7 mouse cellular contexts compared by ENCODE assay signal in the genomic region with DNA sequence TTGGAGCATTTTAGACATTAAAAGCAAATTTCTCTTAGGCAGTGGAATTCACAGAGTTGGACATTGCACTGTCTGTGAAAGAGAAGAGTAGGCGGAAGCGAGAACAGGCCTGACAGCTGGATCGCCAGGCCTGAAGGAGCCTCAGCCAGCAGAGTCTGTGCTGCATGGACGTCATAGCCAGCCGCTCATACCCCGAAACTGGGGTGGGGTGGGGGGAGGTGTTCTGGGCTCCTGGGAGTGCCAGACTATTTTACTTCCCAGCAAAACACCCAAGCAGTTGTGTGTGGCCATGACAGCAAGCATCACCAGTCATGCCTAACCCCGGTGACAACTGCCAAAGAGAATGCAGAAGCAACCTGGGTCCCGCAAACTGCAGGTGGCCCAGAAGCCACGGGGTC. TPM values are rescaled to one million over a fixed set of nuclear protein-coding genes. Genes with fewer than 3 reads are reported as not detected.
A peak's percentile ranks its signal among the peaks of the same experiment; 100 is the strongest.
DNase-seq lines count a peak whose midpoint lies in the region; ATAC-seq lines count a peak whose summit lies in the region.

No protein-coding gene starts in this region.

- peaks cover 9% of the 10 kb centered on the region for H3K4me1 ChIP-seq in lung, embryonic 15.5 days
- peaks cover 5% of the 10 kb centered on the region; the same call in 1 of the 2 replicates for H3K4me1 ChIP-seq in heart, embryonic 13.5 days
- H3K4me1 ChIP-seq in lung, embryonic 16.5 days (replicated peaks; ENCODE audit: control insufficient read depth, insufficient read depth, low read length): peaks cover 13% of the 10 kb centered on the region

- DNase-seq in lung, postnatal 25 days (ENCODE audit: low spot score): no peak
- peak; percentile 69 for DNase-seq in telencephalon, adult 2 months (ENCODE audit: low read depth, low spot score)
- no peak for DNase-seq in thymus, postnatal 4 days
- no peak for DNase-seq in thymus, postnatal 25 days

- H3K36me3 ChIP-seq in lung, embryonic 15.5 days: no peaks in the 10 kb centered on the region
- no peaks in the 10 kb centered on the region for H3K36me3 ChIP-seq in heart, embryonic 13.5 days
- H3K36me3 ChIP-seq in lung, embryonic 16.5 days (ENCODE audit: control insufficient read depth, insufficient read depth, low read length): no peaks in the 10 kb centered on the region

- H3K9ac ChIP-seq in lung, embryonic 15.5 days: no peak overlapping the region
- no peak overlapping the region for H3K9ac ChIP-seq in heart, embryonic 13.5 days
- 0 out of 2 replicates have a peak overlapping the region, but pooled peaks have one; percentile 6 for H3K9ac ChIP-seq in lung, embryonic 16.5 days (ENCODE audit: low read length)

- no peaks in the 10 kb centered on the region for H3K9me3 ChIP-seq in lung, embryonic 15.5 days
- no peaks in the 10 kb centered on the region for H3K9me3 ChIP-seq in heart, embryonic 13.5 days
- no peaks in the 10 kb centered on the region for H3K9me3 ChIP-seq in lung, embryonic 16.5 days (ENCODE audit: control insufficient read depth, low read length)

- H3K27ac ChIP-seq in lung, embryonic 15.5 days: peak overlapping the region; percentile 27; the same call in 1 of the 2 replicates
- peak overlapping the region; percentile 21; the same call in 1 of the 2 replicates for H3K27ac ChIP-seq in heart, embryonic 13.5 days (replicated peaks)
- H3K27ac ChIP-seq in lung, embryonic 16.5 days (ENCODE audit: low read length): 0 out of 2 replicates have a peak overlapping the region, but pooled peaks have one; percentile 20

- H3K4me3 ChIP-seq in lung, embryonic 15.5 days: no peak overlapping the region
- no peak overlapping the region for H3K4me3 ChIP-seq in heart, embryonic 13.5 days
- no peak overlapping the region for H3K4me3 ChIP-seq in lung, embryonic 16.5 days (ENCODE audit: low read length)

- 68% methylated on average over 9 of the region's 9 CpGs for WGBS in lung, embryonic 15.5 days
- WGBS in heart, embryonic 13.5 days: 74% methylated on average over 9 of the region's 9 CpGs
- WGBS in lung, embryonic 16.5 days: 73% methylated on average over 9 of the region's 9 CpGs

- no peaks in the 10 kb centered on the region for H3K27me3 ChIP-seq in lung, embryonic 15.5 days
- no peaks in the 10 kb centered on the region for H3K27me3 ChIP-seq in heart, embryonic 13.5 days (replicated peaks)
- no peaks in the 10 kb centered on the region for H3K27me3 ChIP-seq in lung, embryonic 16.5 days (ENCODE audit: control insufficient read depth, insufficient read depth, low read depth, low read length)

- no peak overlapping the region for H3K4me2 ChIP-seq in lung, embryonic 15.5 days
- no peak overlapping the region for H3K4me2 ChIP-seq in heart, embryonic 13.5 days
- H3K4me2 ChIP-seq in lung, embryonic 16.5 days (ENCODE audit: low read depth, low read length): no peak overlapping the region

- 0 out of 2 replicates have a peak, but pooled peaks have one; percentile 23 for ATAC-seq in lung, embryonic 15.5 days (ENCODE audit: borderline replicate concordance, extremely low read depth, low FRiP score, low TSS enrichment)
- no peak for ATAC-seq in heart, embryonic 13.5 days (ENCODE audit: extremely low read depth, insufficient number of reproducible peaks, low FRiP score, low TSS enrichment)
- peak; percentile 66 for ATAC-seq in lung, embryonic 16.5 days (ENCODE audit: low read depth)

RNA-seq across cellular contexts. Expression of gene Bcl7a, which starts 16.9 kb away (rescaled TPM):
- polyA plus RNA-seq in lung, embryonic 15.5 days (2015; fragmentation: Nextera tagmentation; extraction: Ambion mirVana): 21.2 and 24.6 TPM in 2 replicates
- polyA plus RNA-seq in heart, embryonic 13.5 days (2015; fragmentation: Nextera tagmentation; extraction: Ambion mirVana): 13.5 and 14.5 TPM in 2 replicates
- polyA plus RNA-seq in lung, embryonic 16.5 days (2015; fragmentation: Nextera tagmentation; extraction: Ambion mirVana): 21.8 and 23.9 TPM in 2 replicates
